Mouse (Mus musculus) neural tube, postnatal 0 days (tissue): ENCODE measurements around the gene Proca1. TPM values are rescaled to one million over a fixed set of nuclear protein-coding genes. Genes with fewer than 3 reads are reported as not detected.

Experiments used
- microRNA-seq: library from miRNA; unstranded; fragments of <30 nt; microRNA quantifications from one replicate; pipeline ENCODE4, GENCODE M21; 2016
- polyA plus RNA-seq: library from polyadenylated mRNA; unstranded; fragments of >200 nt; fragmentation: Nextera tagmentation; extraction: Ambion mirVana; gene quantifications from 2 replicates; pipeline ENCODE4 v1.2.1, GENCODE M21; 2015

Gene Proca1
- 6.6 and 8.0 TPM in 2 replicates for polyA plus RNA-seq

GRCm38 (mm10) chr11:78193113-78193512 lies at the start of gene Proca1:
Proca1 (plus strand) TSS chr11:78193392.

GRCm38 (mm10) chr11:78164924-78165760 lies 28.1 kb upstream of the Proca1 start, which contains the start of gene Traf4:
Traf4 (minus strand) TSS chr11:78165589.

GRCm38 (mm10) chr11:78176402-78176862 lies 16.8 kb upstream of the Proca1 start, which contains the start of the genes Nek8 and Tlcd1:
Nek8 (minus strand) TSS chr11:78176675.
Tlcd1 (plus strand) TSS chr11:78176711.

GRCm38 (mm10) chr11:78182961-78183844 lies 10.0 kb upstream of the Proca1 start, which contains the start of gene Rpl23a:
Rpl23a (minus strand) TSS chr11:78183584.

GRCm38 (mm10) chr11:78188331-78189233 lies 4.6 kb upstream of the Proca1 start, which contains the start of gene Rab34:
Rab34 (plus strand) TSS chr11:78188430.

DNA sequence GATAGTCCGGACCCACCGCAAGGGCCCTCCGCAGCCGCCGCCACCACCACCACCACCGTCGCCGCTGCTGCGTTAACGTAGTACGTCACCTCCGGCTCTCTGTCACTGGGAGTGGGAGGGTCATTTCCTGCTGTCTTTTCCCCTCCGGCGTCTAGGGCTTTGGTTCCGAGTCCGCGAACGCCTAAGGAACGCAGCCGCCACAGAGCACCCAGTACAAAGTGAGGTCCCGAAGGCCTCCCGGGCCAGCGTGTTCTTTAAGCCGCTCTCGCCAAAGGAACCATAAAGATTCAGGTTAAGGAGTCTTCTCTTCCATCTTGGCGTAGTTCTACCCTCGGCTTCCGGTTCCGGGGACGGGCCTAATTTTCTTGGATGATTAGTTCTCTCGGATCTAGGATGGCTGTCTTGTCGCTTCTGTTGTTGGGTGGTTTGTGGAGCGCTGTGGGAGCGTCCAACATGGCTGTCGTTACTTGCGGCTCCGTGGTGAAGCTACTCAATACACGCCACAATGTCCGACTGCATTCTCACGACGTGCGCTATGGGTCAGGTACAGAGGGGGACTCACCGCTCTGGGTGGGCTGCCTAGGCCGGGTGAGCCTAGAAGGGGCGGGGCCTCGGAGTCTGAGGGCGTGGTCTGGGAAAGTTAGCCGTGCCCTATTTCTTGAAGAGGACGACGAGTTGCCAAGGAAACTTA lies 52.6 kb downstream of the Proca1 start, which contains the start of the genes Sdf2 and Supt6:
Gene Sdf2, plus strand, starts transcription at position 120 of the 691 bp plus-strand sequence.
Gene Supt6, minus strand, starts transcription at position 361 of the 691 bp plus-strand sequence.

Small RNAs within 50 kb of the gene (microRNA-seq; reads per million reads assigned to microRNA genes)
- gene Mir7653, result not detected

Other genes starting within 250 kb of the Proca1 start
- gene Phf12, start 210.6 kb upstream of the Proca1 start, polyA plus RNA-seq, result 10.8 and 12.3 TPM in 2 replicates
- gene Dhrs13, start 161.1 kb upstream of the Proca1 start, polyA plus RNA-seq, result 53.0 and 56.2 TPM in 2 replicates
- gene Flot2, start 155.5 kb upstream of the Proca1 start, polyA plus RNA-seq, result 158 and 168 TPM in 2 replicates
- 25.9 and 28.4 TPM in 2 replicates for gene Eral1, start 113.0 kb upstream of the Proca1 start, polyA plus RNA-seq
- 18.1 and 24.6 TPM in 2 replicates for gene Fam222b, start 98.7 kb upstream of the Proca1 start, polyA plus RNA-seq
- 58.8 and 62.9 TPM in 2 replicates for gene Traf4, start 27.8 kb upstream of the Proca1 start, polyA plus RNA-seq
- 7.4 and 8.0 TPM in 2 replicates for gene Nek8, start 16.7 kb upstream of the Proca1 start, polyA plus RNA-seq
- 48.5 and 53.4 TPM in 2 replicates for gene Tlcd1, start 16.7 kb upstream of the Proca1 start, polyA plus RNA-seq
- gene Rpl23a, start 9.8 kb upstream of the Proca1 start, polyA plus RNA-seq, result 812 and 926 TPM in 2 replicates
- 74.3 and 78.3 TPM in 2 replicates for gene Rab34, start 5.0 kb upstream of the Proca1 start, polyA plus RNA-seq
- gene Sdf2, start 52.4 kb downstream of the Proca1 start, polyA plus RNA-seq, result 123 TPM in 2 replicates
- gene Supt6, start 52.6 kb downstream of the Proca1 start, polyA plus RNA-seq, result 15.2 and 17.7 TPM in 2 replicates
- gene 2610507B11Rik, start 68.4 kb downstream of the Proca1 start, polyA plus RNA-seq, result 90.2 and 105 TPM in 2 replicates
- gene BC030499, start 97.4 kb downstream of the Proca1 start, polyA plus RNA-seq, result 0.13 and 0.22 TPM in 2 replicates
- 7.5 and 7.9 TPM in 2 replicates for gene Spag5, start 108.1 kb downstream of the Proca1 start, polyA plus RNA-seq
- gene Aldoc, start 129.6 kb downstream of the Proca1 start, polyA plus RNA-seq, result 1,117 and 1,134 TPM in 2 replicates
- gene Pigs, start 135.0 kb downstream of the Proca1 start, polyA plus RNA-seq, result 90.8 and 112 TPM in 2 replicates
- 97.8 and 99.2 TPM in 2 replicates for gene Unc119, start 150.1 kb downstream of the Proca1 start, polyA plus RNA-seq
- gene Foxn1, start 193.2 kb downstream of the Proca1 start, polyA plus RNA-seq, result not detected in 2 replicates
- gene Slc13a2, start 228.8 kb downstream of the Proca1 start, polyA plus RNA-seq, result not detected in 2 replicates